Mouse (Mus musculus) R1 (cell line): Measurements from ENCODE around the gene Hmgb4.

Source experiments
- DNase-seq: peaks from one replicate; pipeline ENCODE4 v3.0.0-alpha.2; 2018; ENCODE audit warnings: low read depth, low spot score

Hmgb4 gene

DNA sequence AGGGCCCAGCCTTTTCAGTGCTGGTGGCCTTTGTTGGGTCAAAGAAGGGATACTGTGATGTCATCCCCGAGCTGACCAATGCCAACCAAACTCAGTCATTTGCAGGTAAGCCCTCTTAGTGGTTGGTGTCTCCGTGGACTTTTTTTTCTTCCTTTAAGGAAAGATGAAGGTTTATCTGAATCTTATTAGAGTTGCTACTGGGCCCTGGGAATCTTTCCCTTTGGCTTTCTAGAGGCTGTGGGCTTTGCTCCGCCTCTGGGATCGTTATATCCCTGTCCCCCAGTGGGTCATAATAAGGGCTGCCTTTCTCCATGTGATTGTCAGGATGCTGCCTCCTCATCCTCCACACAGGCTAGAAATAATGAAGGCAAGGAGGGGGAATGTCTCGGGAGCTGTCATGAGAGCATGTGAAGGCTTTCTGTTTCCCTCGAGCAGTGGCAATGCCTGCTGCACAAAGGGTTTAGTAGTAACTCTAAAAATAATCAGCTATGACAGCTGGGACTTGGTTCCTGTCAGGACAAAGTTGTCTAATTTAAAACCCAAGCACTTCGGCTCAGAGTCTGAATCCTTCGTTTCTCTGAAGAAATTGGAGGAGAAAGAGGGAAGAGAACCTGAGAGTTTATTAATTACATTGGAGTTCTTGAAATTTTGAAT lies at the start of gene Hmgb4:
TSS of gene Hmgb4 (minus strand) at position 51 of the 654 bp plus-strand sequence.
- no peak for DNase-seq

DNA sequence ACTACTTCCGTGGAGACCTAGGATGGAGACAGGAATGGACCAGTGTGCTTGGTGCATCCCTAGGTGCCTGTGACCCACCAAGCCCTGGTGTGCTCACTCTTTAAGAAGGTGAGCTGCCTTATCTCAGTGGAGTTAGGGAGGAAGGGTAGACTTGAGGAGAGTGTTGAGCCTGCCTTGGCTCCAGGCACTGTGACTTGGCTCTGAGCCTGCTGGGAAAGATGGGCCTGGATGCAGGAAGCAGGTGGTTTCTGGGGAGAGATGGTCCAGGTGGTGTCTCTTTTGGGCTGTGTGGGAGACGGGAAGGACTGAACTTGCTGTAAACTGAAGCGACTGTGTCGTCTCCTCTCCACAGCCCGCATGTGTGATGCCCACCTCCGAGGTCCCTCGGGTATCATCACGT lies 45.3 kb upstream of the Hmgb4 start:
- no peak for DNase-seq

DNA sequence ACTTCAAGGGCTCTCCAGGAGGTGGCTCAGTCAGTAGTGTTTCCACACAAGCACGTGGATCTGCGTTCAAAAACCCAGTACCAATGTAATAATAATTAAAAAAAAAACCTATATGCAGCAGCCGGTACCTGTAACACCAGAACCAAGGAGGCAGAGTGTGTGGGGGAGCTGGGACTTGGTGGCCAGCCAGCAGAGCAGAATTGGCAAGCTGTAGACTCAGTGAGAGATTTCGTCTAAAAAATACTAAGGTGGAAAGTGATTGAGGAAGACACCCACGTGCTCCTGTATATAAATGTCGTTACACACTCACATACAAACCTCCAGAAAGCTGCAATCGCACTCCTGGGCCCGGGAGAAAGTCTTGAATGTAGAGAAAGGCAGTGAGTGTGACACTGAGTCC lies 43.3 kb upstream of the Hmgb4 start:
- no peak for DNase-seq

DNA sequence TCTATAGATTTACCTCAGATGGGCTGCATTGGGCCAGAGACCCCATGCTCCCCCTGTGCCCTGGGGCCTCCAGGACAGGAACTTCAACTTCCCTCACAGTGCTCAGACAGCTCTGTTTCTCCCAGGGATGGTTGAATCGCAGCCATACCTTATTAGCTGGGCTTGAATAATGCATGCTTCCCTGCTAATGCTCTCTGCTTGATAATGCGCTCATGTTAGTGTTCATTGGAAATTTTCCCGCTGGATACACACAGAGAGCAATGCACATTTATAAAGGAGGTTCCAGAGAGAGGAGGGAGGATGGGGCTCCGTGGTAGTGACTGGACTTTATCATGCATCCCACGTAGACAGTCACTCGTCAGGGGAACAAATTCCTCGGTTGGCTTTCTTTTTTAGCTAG lies 27.3 kb upstream of the Hmgb4 start:
- no peak for DNase-seq

DNA sequence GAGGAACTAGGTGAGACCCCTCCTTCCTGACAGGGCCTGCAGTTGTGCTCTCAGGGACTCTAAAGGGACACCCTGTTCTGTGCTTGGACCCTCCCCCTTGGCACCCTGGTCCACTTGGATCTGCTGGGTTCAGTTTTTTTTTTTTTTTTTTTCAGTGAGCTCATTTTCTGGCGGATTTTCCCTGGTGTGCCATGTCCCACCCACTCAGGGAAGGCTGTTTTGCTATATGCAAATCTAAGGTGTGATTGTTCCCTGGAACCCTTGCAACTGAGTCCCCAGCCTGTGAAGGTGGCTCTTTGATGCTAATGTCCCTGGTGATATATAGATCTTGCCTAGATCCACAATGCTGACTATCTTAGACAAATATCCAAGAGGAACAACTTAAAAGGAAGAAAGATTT lies 24.3 kb upstream of the Hmgb4 start:
- DNase-seq, result no peak

DNA sequence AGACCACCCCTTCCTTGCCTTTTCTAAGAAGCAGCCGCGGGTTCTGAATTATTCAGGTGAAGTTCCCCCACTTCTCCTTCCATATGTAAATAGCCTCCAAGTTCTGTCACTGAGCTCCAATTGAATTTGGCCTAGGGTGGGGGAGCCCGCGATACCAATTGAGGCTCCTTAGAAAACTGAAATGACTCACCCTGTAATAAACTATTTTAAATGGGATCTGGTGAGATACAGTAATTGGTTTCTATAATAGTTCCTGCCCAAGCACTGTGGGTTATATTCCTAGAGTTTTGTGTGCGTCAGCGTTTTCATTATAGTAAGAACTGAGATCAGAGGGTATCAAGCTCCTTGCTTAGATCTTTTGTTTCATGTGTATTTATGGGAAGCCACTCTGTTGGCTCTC lies 14.8 kb upstream of the Hmgb4 start:
- peak; percentile 13 for DNase-seq

DNA sequence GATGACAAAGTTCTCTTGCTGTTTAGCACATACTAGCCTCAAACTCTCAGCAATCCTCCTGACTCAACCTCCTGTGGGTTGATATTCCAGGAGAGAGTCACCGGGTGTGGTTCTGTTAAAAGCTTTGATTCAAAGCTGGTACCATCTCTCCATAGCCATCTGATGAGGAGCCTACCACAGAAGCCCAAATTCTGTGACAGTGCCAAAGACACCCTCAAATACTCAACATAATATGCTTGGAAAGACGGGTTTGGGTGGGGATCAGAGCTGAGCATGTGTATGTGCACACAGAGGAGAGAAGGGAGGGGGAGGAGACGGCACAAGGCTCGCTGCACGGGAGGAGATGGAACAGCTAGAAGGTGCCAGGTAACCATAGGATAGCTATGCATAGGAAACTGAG lies 14.4 kb upstream of the Hmgb4 start:
- no peak for DNase-seq

DNA sequence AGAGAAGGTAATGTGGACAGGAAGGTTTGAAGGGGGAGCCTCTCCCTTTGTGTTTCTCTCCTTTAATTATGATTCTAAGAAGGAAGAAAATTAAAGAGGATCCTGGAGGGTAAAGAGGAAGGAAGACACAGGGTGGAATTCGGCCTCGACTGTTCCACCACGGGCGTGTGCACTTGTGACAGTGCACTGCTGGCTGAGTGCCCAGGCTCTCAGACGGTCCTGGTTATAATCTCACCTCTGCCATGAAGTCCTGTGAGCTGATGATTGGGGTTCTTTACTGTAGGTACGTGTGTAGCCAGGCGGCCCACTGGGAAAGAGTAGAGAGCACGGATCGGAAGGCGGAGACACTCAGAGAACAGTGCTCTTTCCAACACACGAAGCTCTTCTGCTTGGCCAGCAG lies 12.4 kb upstream of the Hmgb4 start:
- peak; percentile 64 for DNase-seq

DNA sequence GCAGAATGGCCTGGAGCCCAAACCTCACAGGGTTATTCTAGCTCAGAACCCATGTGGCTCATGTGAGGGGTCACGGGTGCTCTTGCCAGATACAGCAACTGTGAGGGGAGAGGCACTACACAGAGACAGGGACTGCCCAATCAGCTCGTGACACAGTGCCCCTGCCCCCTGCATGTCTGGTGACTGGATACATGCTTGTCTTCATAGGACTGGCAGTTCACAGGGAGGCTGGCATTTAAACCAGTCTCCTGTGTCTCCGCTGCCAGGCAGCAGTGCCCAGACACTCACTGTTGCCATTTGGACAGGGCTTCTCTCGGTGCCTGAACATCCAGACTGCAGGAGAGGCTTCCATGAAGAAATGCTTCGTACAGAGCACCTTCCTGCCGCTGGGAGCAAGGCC lies 11.7 kb upstream of the Hmgb4 start:
- no peak for DNase-seq

DNA sequence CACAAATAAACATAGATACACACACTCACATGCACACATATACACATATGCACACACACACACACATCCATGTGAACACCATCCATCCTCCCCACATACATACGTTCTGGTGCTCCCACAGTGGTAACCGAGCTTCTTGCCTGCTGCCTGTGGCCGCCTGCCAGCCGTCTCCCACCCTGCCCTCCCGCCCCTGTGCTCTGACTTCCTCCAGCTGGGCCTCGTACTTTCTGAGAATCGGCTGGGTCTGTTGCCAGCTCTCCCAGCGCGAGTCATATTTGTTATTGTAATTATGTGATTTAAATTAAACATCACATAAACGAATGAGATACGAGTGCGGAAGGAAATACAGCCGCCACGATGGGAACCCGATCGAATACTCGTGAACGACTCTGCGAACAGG lies 10.2 kb upstream of the Hmgb4 start:
- no peak for DNase-seq

DNA sequence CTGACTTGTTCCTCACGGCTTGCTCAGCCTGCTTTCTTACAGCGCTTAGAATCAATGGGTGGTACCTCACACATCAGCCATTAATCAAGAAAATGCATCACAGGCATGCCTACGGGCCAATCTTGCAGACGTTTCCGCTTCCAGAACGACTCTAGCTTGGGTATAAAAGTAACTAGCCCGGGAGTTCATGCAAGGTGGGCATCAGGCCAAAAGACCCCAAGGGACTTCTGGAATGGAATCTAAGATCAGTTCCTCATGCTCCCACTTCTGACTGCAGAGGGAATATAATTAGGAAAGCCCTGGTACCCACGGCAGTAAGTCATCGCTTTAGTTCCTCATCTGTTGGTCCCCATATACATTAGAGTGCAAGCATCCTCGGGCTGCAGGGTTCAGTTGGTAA lies 9.4 kb upstream of the Hmgb4 start:
- DNase-seq, result no peak

DNA sequence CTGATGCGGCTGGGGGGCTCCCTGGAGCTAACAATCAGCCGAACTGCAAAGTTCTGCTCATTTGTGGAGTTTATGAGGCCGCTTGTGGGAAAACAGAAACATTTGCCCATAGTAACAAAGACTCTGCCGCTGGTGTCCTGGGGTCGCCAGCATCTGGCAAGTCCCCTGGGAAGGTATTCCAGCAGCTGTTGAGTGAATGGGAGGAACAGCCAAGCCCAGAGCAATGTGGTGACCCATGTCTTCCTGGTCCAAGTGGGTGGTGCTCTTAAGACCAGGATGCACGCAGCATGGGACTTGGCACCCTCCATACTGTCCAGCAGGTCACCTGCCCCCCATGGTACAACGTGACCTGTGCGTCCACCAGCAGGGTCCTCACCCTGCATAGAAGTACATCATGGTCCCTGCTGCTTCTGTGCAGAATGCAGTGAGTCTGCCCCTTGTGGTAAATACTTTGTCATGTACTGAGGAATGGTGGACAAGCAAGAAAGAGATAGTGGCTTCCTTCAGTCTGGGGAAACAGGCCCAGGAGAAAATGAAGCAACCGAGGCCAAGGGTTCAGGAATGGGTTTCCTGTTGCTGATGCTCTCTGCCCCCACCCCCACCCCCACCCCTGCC lies 8.6 kb upstream of the Hmgb4 start:
- no peak for DNase-seq

DNA sequence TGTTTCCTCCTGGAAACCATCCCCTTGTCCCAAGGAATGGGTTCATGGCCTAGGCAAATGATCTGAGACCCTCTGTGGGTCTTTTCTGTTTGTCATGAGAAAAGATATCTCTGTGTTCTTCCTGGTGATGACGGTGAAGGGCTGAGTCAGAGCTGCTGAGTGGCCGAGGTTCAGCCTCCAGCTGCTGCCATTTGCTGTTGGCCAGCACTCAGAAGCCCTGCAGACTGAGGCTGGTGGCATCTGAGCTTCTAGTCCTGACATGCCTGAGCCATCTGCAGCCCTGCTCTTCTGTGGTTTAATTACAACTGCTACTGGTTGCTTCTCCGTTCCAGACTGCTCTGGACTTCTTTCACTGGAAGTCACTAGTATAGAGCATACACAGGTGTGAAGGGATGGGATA lies 4.6 kb upstream of the Hmgb4 start:
- DNase-seq, result no peak

DNA sequence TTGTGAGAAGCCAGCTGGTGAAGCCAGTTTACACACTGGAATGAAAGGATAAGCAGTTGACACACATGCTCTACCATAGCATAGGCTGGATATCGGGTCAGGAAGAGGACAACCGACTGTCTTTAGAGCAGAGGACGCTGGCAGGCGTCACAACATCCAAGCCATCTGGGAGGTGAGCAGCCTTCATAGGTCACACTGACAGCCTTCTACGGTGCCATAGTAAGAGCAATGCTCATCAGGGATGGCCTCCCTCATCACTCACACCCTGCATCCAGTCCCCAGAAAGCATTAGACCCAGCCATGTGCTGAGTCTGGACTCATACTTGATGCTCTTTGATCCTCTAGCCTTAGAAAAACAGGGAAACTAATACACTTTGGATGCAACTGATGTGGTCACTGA lies 3.7 kb upstream of the Hmgb4 start:
- no peak for DNase-seq

DNA sequence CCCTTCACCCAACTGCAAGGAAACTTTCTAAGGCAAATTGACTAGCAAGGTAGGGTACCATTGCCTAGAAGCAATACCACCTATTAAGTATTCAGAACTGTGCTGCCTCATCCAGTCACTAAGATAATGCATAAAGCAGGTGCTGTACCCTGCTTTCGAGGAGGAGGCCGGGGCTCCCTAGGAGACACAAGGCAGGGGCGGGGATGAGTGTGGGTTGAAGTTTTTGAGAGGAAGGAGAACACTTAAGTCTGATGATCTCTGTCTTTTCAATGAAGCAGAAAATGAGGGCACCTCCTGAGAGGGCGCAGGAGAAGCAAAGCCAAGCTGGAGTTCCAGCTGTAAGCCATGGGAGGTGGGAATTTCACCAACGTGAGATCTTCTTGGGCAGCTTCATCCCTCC lies 1.5 kb downstream of the Hmgb4 start:
- no peak for DNase-seq

DNA sequence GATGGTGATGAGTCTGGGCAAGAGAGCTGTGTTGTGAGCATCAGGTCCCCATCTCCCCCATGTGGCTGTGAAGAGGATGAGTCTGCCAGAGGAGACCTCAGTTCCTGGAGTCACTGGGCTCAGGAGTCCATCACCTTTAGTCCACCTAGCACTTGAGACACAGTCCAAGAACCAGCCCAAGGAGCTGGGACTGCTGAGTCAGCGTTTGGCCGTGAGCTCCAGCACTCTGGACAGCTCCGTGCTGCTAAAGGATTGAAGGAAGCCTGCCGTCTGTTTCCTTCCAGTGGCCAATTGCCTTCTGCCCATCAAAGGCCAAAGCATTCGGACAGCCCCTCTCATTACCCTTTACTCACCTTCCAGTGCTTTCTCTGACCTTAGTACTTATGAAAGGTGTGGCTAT lies 12.1 kb downstream of the Hmgb4 start:
- peak; percentile 50 for DNase-seq

DNA sequence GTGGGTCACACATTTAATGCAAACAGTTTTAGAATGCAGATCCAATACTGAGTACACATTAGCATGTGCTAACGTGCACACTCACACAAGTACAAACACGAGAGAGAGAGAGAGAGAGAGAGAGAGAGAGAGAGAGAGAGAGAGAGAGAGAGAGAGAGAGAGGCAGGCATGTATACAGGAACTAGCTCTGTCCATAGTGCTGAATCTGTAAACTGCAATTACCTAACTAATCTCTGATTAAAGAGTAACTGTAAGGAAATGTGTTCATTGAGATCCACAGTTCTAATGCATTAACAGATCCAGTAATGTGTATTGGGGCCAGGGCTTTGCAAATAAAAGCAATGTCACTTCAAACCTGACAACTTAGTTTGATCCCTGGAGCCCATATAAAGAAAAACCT lies 15.6 kb downstream of the Hmgb4 start:
- DNase-seq, result no peak

DNA sequence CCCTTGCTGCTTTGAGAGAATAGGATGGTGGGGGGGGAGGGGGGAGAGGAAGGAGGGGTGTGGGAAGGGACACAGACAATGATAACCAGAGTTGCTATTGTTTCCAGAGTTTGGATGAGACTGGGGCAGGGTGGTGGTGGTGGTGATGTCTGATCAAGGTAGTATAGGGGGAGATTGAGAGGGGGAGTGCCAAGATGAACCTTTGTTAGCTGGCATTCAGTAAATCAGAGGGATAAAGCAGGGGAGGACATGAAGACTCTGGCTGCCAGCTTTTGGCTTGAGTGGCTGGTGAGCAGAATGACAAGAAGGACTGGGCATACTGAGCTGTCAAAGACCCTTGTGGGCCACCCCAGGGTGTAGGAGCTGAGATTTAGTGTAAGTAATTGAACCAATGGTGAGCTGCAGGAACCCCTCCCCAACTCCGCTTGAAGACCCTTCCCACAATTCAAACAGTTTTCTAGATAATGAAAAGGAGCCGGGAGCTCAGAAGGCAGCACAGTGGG lies 18.9 kb downstream of the Hmgb4 start:
- no peak for DNase-seq

DNA sequence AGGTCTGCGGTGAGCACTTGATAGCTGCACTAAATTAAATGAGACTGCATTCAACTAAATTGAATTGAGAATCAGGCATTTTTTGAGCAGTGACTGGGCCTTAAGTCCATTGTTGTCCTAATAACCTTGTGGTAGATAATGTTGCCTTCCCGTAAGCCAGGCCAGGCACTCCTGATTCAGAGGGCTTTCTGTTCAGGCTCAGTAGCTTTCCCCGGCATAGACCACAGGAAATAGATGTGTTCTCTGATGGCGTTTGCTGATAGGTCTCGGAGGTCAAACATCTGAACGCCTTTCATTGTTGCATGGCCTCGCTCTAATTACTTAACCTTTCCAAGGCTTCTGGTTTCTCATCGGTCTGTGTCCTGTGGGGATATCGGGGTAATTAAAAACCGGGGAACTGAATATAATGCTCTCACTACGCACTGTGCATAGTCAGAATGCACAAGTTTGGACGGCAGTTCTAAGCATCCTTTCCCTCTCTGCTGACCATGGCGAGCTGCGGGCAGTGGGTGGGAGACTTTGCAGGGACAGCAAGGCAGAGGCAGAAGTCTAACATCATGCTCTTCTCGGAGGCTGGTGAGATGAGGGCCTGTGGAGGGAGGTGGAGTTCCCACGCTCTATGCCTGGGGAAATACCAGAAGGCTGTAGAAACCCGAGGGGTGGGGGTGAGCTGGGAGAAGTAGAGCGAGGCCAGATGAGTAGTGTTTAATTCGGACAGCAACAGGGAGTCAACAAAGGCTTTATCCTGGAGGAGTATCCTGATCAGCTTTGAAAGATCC lies 19.5 kb downstream of the Hmgb4 start:
- peak; percentile 18 for DNase-seq

DNA sequence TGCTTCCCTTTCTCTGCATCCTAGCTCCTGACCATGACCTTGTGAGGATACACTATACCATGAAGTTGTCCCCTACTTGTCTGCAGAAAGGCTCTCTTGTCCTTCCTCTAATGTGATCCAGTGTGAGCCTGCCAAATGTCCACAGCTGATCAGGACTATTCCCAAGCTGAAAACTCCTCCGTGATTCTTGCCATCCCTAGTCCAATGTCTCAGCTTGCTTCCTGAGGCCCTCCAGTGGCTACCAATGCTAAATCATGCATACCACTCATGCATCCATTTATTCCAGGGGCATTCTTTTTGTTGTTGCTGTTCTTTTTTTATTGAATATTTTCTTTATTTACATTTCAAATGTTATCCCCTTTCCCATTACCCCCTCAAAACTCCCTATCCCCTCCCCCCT lies 21.6 kb downstream of the Hmgb4 start:
- DNase-seq, result no peak

DNA sequence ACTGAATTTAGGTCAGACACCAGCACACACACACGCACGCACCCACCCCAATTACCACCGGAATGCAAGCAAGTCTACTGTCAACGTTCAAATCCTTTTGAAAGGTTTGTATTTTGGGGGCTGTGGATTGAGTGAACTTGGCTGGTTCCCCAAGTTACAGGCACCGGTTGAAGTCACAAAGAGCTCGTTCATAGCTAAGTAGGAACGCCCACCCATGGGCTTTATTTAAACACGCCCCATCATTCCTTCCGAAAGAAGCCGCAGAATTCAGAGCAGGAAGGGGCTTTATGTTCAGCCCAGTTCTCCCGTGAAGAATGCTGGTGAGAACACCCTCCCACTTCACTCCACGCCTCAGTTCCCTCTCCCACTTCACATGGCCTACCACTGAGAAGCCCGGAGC lies 27.3 kb downstream of the Hmgb4 start:
- no peak for DNase-seq

DNA sequence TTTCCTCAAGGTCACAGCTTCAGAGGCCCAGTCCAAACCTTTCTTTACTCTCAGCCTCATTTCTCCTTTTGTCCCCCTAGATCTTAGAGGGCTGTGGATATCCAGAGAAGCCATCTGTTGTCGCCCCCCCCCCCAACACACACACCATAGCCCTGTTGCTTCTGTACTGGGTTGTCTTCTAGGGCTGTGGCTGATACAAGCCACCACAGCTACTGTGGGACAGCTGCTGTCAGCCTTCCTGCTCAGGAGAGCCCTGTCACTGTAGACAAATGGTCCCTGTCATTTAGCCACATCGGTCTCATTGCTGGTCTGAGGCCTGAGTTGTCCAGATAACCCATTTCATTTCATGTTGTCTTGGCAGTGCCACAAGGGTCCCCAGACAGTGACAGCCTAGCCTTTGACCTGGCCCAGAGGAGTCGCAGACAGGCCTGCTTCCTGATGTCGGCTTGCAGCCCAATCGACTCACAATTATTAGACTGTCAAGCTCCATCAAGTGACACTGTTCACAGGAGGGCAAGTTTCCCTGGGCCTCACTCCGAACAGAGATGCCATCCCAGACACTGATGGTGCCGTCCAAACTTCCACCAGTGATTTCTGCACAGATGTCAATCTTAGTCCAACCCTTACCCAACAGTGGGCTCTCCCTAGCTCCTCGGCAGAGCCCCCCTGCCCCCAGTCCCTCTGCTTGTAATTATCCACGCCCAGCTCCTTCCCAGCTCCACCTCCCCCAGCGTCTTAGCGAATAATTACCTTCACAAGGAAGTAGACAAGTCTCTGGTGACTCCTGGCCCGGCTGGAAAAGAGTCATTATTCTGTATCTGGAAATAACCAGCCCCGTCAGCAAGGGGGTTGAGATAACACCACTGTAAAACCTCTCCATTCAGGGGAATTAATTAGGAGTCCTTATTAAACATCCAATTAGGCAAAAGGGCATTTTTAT lies 33.1 kb downstream of the Hmgb4 start:
- no peak for DNase-seq
